Mouse (Mus musculus) intestine, postnatal 0 days (tissue): ENCODE measurements around the gene AI597479. TPM values are rescaled to one million over a fixed set of nuclear protein-coding genes. Genes with fewer than 3 reads are reported as not detected.

ENCODE experiments used
- ATAC-seq: fragments of 200-750 bp; cut with Nextera tagmentation; 2 replicates; pipeline ENCODE4 v1.8.0; 2017; ENCODE audit warnings: mild to moderate bottlenecking, moderate TSS enrichment, moderate library complexity
- H3K27ac ChIP-seq: fragments of 300-500 bp; sonication (generic); 2 replicates; pipeline ENCODE4 v1.5.1; 2014; ENCODE audit warnings: mild to moderate bottlenecking, low read depth, low read length, moderate library complexity
- H3K27me3 ChIP-seq: fragments of 300-500 bp; sonication (generic); replicated peaks from 2 replicates; pipeline ENCODE4 v1.6.1; 2014; ENCODE audit warnings: low read length, mixed read lengths; ENCODE audit not compliant: control insufficient read depth, insufficient read depth
- H3K36me3 ChIP-seq: fragments of 300-500 bp; sonication (generic); 2 replicates; pipeline ENCODE4 v1.6.1; 2014; ENCODE audit warnings: mild to moderate bottlenecking, moderate library complexity; ENCODE audit not compliant: control insufficient read depth, insufficient read depth
- H3K4me1 ChIP-seq: fragments of 300-500 bp; sonication (generic); replicated peaks from 2 replicates; pipeline ENCODE4 v1.6.1; 2014; ENCODE audit warnings: antibody characterized with exemption, low read length, mixed read lengths; ENCODE audit not compliant: control insufficient read depth, insufficient read depth
- H3K4me2 ChIP-seq: fragments of 300-500 bp; sonication (generic); replicated peaks from 2 replicates; pipeline ENCODE4 v1.6.1; 2014; ENCODE audit warnings: low read depth, mild to moderate bottlenecking, moderate library complexity
- H3K4me3 ChIP-seq: fragments of 300-500 bp; sonication (generic); 2 replicates; pipeline ENCODE4 v1.5.1; 2014; ENCODE audit warnings: low read depth, low read length
- H3K9ac ChIP-seq: fragments of 300-500 bp; sonication (generic); 2 replicates; pipeline ENCODE4 v1.6.1; 2014; ENCODE audit warnings: mild to moderate bottlenecking, low read depth, low read length
- H3K9me3 ChIP-seq: fragments of 300-500 bp; sonication (generic); 2 replicates; pipeline ENCODE4 v1.6.1; 2016; ENCODE audit warnings: mixed run types; ENCODE audit not compliant: control insufficient read depth
- CTCF ChIP-seq: sonication (generic); IDR thresholded peaks from 2 replicates; pipeline ENCODE4 v1.5.1; 2016; ENCODE audit warnings: low read depth, mild to moderate bottlenecking, control low read depth, antibody characterized with exemption, moderate library complexity
- WGBS: fragments of 180-500 bp; shearing (Covaris S2); extraction: QIAGEN DNeasy Blood & Tissue Kit; methylation state at CpG from one replicate; pipeline ENCODE4 v1.1.7; 2014; 5-methylcytosine and 5-hydroxymethylcytosine counted together
- polyA plus RNA-seq: library from polyadenylated mRNA; unstranded; fragments of >200 nt; fragmentation: Nextera tagmentation; extraction: Ambion mirVana; gene quantifications from 2 replicates; pipeline ENCODE4 v1.2.1, GENCODE M21; 2015

AI597479 gene
- polyA plus RNA-seq, 1 experiment from 2014 or later: 8.6 TPM

DNA sequence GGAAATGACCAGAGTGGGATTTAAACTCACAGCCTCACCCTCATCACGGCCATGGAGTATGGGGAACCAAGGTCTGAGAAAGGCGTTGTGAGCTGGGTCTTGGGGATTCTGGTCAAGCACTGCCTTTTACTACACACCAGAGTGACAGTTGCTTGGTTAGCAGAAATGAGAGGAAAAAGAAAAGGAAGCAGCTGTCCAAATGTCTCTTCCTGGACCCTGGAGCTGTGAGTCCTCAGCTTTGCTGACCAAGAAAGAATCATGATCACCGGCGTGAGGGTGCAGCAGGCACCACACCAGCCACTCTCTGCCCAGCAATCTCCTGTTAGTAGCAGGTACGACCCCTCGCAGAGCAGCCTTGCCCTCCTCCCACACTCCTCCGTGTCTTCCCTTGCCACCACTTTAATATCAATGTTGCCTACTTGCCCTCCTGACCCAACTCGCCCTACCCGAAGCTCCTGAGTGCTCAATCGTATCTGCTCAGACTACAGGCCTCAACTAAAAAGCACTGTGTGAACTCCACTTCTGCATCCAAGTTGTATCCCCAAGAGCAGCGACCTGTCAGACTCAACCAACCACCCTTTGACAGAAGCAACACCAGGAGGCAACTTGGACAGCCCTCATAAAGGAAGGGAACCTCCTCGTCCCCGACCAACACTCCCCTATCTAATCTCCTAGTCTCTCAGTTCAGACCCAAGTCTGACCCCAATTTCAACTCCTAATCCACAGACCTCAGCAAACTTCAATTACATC is 7.0 kb upstream of the AI597479 start:
- peak overlapping the region; percentile 88 for H3K4me2 ChIP-seq
- H3K9ac ChIP-seq: peak overlapping the region; percentile 92
- no peaks in the 10 kb centered on the region for H3K9me3 ChIP-seq
- 30% methylated on average over 13 of the region's 13 CpGs for WGBS
- H3K36me3 ChIP-seq: no peaks in the 10 kb centered on the region
- H3K4me3 ChIP-seq: peak overlapping the region; percentile 77
- H3K4me1 ChIP-seq: no peaks in the 10 kb centered on the region
- no peaks in the 10 kb centered on the region for H3K27me3 ChIP-seq
- no peak for ATAC-seq
- 0 out of 2 replicates have a peak overlapping the region, but pooled peaks have one; percentile 88 for H3K27ac ChIP-seq
- no peak for TF ChIP-seq CTCF

DNA sequence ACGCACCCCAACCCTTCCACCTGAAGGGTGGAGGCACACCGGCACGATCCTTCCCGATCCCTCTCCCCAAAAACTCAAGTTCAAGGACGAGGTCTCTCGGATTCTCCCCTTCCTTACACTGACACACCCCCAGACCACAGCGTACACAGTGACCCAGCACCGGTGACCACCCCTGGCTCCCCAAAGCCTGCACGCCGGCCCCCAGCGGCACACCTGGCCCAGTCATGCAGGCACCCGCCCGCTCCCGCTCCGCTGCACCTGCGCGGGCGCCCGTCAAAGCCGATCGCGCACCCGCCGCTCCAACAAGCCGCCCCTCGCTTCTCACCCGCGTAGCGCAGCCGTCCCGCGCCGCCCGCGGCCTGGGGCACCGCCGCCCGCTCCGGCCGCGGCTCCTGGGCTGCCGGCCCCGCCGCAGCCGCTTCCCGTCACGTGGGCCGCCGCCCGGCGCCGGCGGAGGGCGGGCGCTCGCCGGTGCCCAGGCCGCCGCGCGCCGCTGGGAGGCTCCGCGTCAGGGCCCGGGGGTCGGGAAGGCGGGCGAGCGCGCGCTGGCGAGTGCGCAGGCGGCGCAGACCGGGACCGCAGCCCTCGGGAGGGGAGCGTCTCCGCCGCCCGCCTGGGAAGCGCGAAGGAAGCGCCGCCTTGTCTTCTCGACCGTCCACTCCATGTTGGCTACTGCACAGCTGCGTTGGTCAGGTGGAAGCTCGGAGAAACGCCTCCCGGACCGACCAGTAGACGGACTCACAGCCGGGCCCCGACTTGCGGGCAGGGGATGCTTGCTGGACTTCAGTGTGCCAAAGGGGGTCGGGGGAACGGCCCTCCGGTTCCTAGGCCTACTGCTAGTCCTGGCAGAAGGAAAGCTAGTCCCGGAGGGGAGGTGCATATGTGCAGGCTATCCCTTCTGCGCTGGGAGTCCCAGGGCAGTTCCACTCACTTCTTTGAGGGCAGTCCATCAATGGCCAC is 6.2 kb upstream of the AI597479 start:
- peak; percentile 91 for ATAC-seq

DNA sequence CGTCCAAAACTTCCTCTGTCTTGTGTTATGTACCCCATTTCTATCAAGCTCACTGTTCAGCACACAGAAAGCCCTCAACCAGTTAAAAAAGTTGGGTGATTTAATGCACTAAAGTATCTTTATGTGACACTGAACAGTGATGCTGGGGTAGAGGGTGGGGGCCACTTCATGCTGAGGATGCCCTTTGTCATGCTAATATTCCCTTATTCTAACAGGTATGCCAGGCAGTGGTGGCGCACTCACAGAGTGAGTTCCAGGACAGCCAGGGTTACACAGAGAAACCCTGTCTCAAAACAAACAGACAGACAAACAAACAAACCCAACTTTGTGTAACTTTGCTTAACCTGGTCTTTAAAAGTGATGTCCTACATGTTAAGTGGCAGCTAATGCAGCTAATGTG is 4.3 kb upstream of the AI597479 start:
- ATAC-seq: no peak
- Histone ChIP-seq H3K27me3 (no peaks in the 10 kb centered on the region), H3K36me3 (no peaks in the 10 kb centered on the region), H3K27ac (no peak overlapping the region), H3K9me3 (no peaks in the 10 kb centered on the region), H3K4me3 (no peak overlapping the region), H3K4me2 (no peak overlapping the region), H3K4me1 (no peaks in the 10 kb centered on the region), H3K9ac (no peak overlapping the region)
- TF ChIP-seq CTCF: no peak
- 90% methylated on average over 2 of the region's 2 CpGs for WGBS

More for the DNA sequence above, 6.2 kb upstream of the AI597479 start:
- no peaks in the 10 kb centered on the region for H3K36me3 ChIP-seq
- no peaks in the 10 kb centered on the region for H3K27me3 ChIP-seq
- peak overlapping the region; percentile 77 for H3K4me3 ChIP-seq
- H3K9ac ChIP-seq: peak overlapping the region; percentile 92
- peak overlapping the region; percentile 88 for H3K4me2 ChIP-seq
- TF ChIP-seq CTCF: no peak
- no peaks in the 10 kb centered on the region for H3K4me1 ChIP-seq
- WGBS: under 1% methylated on average over 96 of the region's 102 CpGs
- H3K9me3 ChIP-seq: no peaks in the 10 kb centered on the region
- H3K27ac ChIP-seq: peak overlapping the region; percentile 88

DNA sequence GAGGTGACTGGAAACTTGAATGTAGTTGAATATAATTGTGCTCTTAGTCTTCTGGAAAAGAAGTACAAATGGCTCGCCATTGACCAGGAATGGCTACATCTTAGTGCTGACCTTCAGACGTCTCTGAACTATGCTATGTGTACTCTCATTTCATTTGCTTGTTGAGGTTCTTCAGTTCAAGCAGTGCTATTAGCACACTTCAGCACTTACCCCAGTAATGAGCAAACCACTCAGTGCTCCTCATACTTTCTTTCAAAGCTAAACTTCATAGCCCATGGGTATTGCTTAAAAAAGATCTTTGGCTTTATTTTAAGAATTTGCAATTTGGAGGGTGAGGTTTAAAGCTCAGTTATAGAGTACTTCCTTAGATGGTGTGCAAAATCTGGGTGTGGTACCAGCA is 10.2 kb downstream of the AI597479 start:
- Histone ChIP-seq H3K36me3 (peaks cover 28% of the 10 kb centered on the region), H3K27ac (no peak overlapping the region), H3K4me2 (no peak overlapping the region), H3K4me1 (no peaks in the 10 kb centered on the region), H3K27me3 (no peaks in the 10 kb centered on the region), H3K4me3 (no peak overlapping the region), H3K9ac (no peak overlapping the region), H3K9me3 (no peaks in the 10 kb centered on the region)
- TF ChIP-seq CTCF: no peak
- ATAC-seq: no peak
- 79% methylated on average over 2 of the region's 2 CpGs for WGBS

GRCm38 (mm10) chr1:43110556-43110955 is 12.0 kb downstream of the AI597479 start:
- TF ChIP-seq CTCF: peak; percentile 84
- H3K4me2 ChIP-seq: no peak overlapping the region
- no peaks in the 10 kb centered on the region for H3K9me3 ChIP-seq
- no peak overlapping the region for H3K27ac ChIP-seq
- H3K4me3 ChIP-seq: no peak overlapping the region
- no peak for ATAC-seq
- H3K36me3 ChIP-seq: peaks cover 32% of the 10 kb centered on the region
- no peaks in the 10 kb centered on the region for H3K4me1 ChIP-seq
- WGBS: 51% methylated on average over 4 of the region's 4 CpGs
- no peaks in the 10 kb centered on the region for H3K27me3 ChIP-seq
- H3K9ac ChIP-seq: no peak overlapping the region

- H3K4me3 ChIP-seq: no peak overlapping the region
- no peak overlapping the region for H3K9ac ChIP-seq
- no peaks in the 10 kb centered on the region for H3K27me3 ChIP-seq
- no peak overlapping the region for H3K27ac ChIP-seq
- no peak overlapping the region for H3K4me2 ChIP-seq
- TF ChIP-seq CTCF: peak; percentile 85
- no peaks in the 10 kb centered on the region for H3K4me1 ChIP-seq
- H3K36me3 ChIP-seq: peaks cover 35% of the 10 kb centered on the region
- 83% methylated on average over 2 of the region's 2 CpGs for WGBS
- no peaks in the 10 kb centered on the region for H3K9me3 ChIP-seq
- no peak for ATAC-seq
Observed at GRCm38 (mm10) chr1:43112882-43113281, 14.4 kb downstream of the AI597479 start.
